Mouse (Mus musculus): ENCODE measurements around the gene Cox14. TPM values are rescaled to one million over a fixed set of nuclear protein-coding genes. Genes with fewer than 3 reads are reported as not detected.

Cox14 gene
- polyA plus RNA-seq (2012; rRNA removed): 171 and 183 TPM in 2 replicates

GRCm38 (mm10) chr15:99725341-99726155, at the start of gene Cox14:
Cox14 (plus strand) TSS chr15:99725618.

DNA sequence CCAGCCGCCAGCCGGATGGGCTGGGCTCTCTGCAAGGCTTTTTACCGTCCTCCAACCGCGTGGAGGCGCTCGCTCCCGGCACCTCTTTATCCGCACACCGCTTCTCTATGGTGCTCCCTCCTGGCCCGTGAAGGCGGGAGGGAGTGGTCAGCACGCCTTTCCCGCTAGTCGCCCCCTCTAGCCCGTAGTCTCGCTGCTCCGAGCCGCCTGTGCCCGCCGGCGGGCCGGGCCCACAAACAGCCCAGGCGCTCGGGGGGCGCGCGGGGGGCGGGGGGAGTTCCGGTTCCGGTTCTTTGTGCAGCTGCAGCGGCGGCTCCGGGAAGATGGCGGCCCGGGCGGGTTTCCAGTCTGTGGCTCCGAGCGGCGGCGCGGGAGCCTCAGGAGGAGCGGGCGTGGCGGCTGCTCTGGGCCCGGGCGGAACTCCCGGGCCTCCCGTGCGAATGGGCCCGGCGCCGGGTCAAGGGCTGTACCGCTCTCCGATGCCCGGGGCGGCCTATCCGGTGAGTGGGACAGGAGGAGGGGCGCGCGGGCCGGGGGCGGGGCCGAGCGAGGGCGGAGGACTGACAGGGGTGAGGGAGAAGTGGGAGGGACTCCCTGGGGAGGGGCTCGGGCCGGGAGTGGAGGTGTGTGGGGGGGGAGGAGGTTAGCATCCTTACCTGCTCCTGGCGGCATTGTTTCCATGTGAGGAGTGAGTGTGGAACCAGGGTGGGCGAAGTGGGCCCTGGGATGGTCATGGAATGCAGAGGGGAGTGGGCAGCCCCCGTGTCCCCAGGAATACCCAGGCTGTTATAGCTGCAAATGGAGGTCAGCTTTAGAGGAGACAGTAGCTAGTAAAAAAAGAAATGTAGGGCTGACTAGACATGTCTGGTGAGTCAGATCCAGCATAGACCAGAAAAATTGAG, 23.2 kb upstream of the Cox14 start, which contains the start of gene Smarcd1:
Gene Smarcd1 (plus strand): TSS at position 131 of the 902 bp plus-strand sequence.

GRCm38 (mm10) chr15:99705440-99706048, 19.9 kb upstream of the Cox14 start, which contains the start of gene Gm17349:
Gm17349 (minus strand) TSS chr15:99705490.

GRCm38 (mm10) chr15:99717386-99718334, 7.8 kb upstream of the Cox14 start, which contains the start of gene Gpd1:
Gpd1 (plus strand) TSS chr15:99717515.

GRCm38 (mm10) chr15:99772881-99772924, 47.3 kb downstream of the Cox14 start, which contains the start of gene Cers5:
Cers5 (minus strand) TSS chr15:99772885.

Other genes starting within 250 kb of the Cox14 start
- gene Faim2, start 197.5 kb upstream of the Cox14 start, polyA plus RNA-seq (2012; rRNA removed): 5.2 and 7.8 TPM in 2 replicates
- not detected in 2 replicates for gene Aqp2, start 146.6 kb upstream of the Cox14 start, polyA plus RNA-seq (2012; rRNA removed)
- gene Aqp5, start 134.8 kb upstream of the Cox14 start, polyA plus RNA-seq (2012; rRNA removed): 0.86 and 1.3 TPM in 2 replicates
- gene Aqp6, start 124.2 kb upstream of the Cox14 start, polyA plus RNA-seq (2012; rRNA removed): 2.8 and 4.0 TPM in 2 replicates
- gene Racgap1, start 74.0 kb upstream of the Cox14 start, polyA plus RNA-seq (2012; rRNA removed): 93.4 and 121 TPM in 2 replicates
- 79.2 and 82.0 TPM in 2 replicates for gene Asic1, start 55.2 kb upstream of the Cox14 start, polyA plus RNA-seq (2012; rRNA removed)
- 177 and 197 TPM in 2 replicates for gene Smarcd1, start 23.5 kb upstream of the Cox14 start, polyA plus RNA-seq (2012; rRNA removed)
- not detected in 2 replicates for gene Gm17349, start 20.1 kb upstream of the Cox14 start, polyA plus RNA-seq (2012; rRNA removed)
- gene Gpd1, start 8.1 kb upstream of the Cox14 start, polyA plus RNA-seq (2012; rRNA removed): 3.6 and 4.1 TPM in 2 replicates
- gene Cers5, start 47.3 kb downstream of the Cox14 start, polyA plus RNA-seq (2012; rRNA removed): 62.4 and 67.4 TPM in 2 replicates
- 27.7 and 32.4 TPM in 2 replicates for gene Lima1, start 149.8 kb downstream of the Cox14 start, polyA plus RNA-seq (2012; rRNA removed)
- under 0.01 and 0.11 TPM in 2 replicates for gene Fam186a, start 241.4 kb downstream of the Cox14 start, polyA plus RNA-seq (2012; rRNA removed)
- 24.9 and 26.2 TPM in 2 replicates for gene Larp4, start 244.4 kb downstream of the Cox14 start, polyA plus RNA-seq (2012; rRNA removed)

Data from central nervous system, embryonic 14 days (tissue).